ENCODE assay signal across 11 mouse cellular contexts in genomic region chr10:66953976-66954505, GRCm38 (mm10).
DNase-seq lines count a peak whose midpoint lies in the region; ATAC-seq and TF ChIP-seq lines count a peak whose summit lies in the region.
"Had no signal": no experiment of that assay in that cellular context is flagged by ENCODE, and none has a peak within 500 bp of the region (broad histone marks: within the 10 kb centered on the region; RNA-seq: fewer than 3 reads in every experiment).

No protein-coding gene starts in this region.

- H3K36me3 ChIP-seq in liver, postnatal 0 days (replicated peaks; ENCODE audit: insufficient read depth, low read length) = no peaks in the 10 kb centered on the region
- H3K36me3 ChIP-seq in liver, embryonic 12.5 days = no peaks in the 10 kb centered on the region
- H3K36me3 ChIP-seq in forebrain, embryonic 11.5 days (ENCODE audit: control insufficient read depth, insufficient read depth, low read length) = no peaks in the 10 kb centered on the region
- H3K36me3 ChIP-seq: intestine, embryonic 15.5 days; limb, embryonic 15.5 days; midbrain, embryonic 12.5 days had no signal

- 0 out of 2 replicates have a peak, but pooled peaks cover 3% of the 10 kb centered on the region for H3K4me1 ChIP-seq in liver, postnatal 0 days (ENCODE audit: insufficient read depth)
- no peaks in the 10 kb centered on the region for H3K4me1 ChIP-seq in liver, embryonic 12.5 days
- 0 out of 2 replicates have a peak, but pooled peaks cover 4% of the 10 kb centered on the region for H3K4me1 ChIP-seq in forebrain, embryonic 11.5 days (replicated peaks; ENCODE audit: control insufficient read depth, insufficient read depth, low read length)
- H3K4me1 ChIP-seq: midbrain, embryonic 12.5 days had no signal

- TF ChIP-seq CTCF in liver, postnatal 0 days (IDR thresholded peaks at IDR 0.05; ENCODE audit: low read depth) = no peak

- no peak overlapping the region for H3K9ac ChIP-seq in liver, postnatal 0 days (replicated peaks)
- H3K9ac ChIP-seq in liver, embryonic 12.5 days = no peak overlapping the region
- H3K9ac ChIP-seq in forebrain, embryonic 11.5 days (ENCODE audit: low read length) = no peak overlapping the region
- H3K9ac ChIP-seq: intestine, embryonic 15.5 days; limb, embryonic 15.5 days; midbrain, embryonic 12.5 days had no signal

- H3K27ac ChIP-seq in liver, postnatal 0 days (ENCODE audit: low read depth) = 0 out of 2 replicates have a peak overlapping the region, but pooled peaks have one; percentile 0
- no peak overlapping the region for H3K27ac ChIP-seq in liver, embryonic 12.5 days
- H3K27ac ChIP-seq in forebrain, embryonic 11.5 days (ENCODE audit: low read depth, low read length) = no peak overlapping the region
- H3K27ac ChIP-seq: intestine, embryonic 15.5 days; limb, embryonic 15.5 days; midbrain, embryonic 12.5 days had no signal

- 45% methylated on average over 4 of the region's 4 CpGs for WGBS in liver, postnatal 0 days (ENCODE audit: insufficient replicate concordance)
- WGBS in liver, embryonic 12.5 days (ENCODE audit: insufficient replicate concordance) = 53% methylated on average over 4 of the region's 4 CpGs
- 76% methylated on average over 4 of the region's 4 CpGs for WGBS in forebrain, embryonic 11.5 days

- no peaks in the 10 kb centered on the region for H3K27me3 ChIP-seq in liver, postnatal 0 days (ENCODE audit: insufficient read depth, low read length)
- no peaks in the 10 kb centered on the region for H3K27me3 ChIP-seq in liver, embryonic 12.5 days (replicated peaks)
- no peaks in the 10 kb centered on the region for H3K27me3 ChIP-seq in forebrain, embryonic 11.5 days (ENCODE audit: control insufficient read depth, insufficient read depth, low read length)
- H3K27me3 ChIP-seq: intestine, embryonic 15.5 days; limb, embryonic 15.5 days; midbrain, embryonic 12.5 days had no signal

- no peak for TF ChIP-seq EP300 in liver, postnatal 0 days (IDR thresholded peaks at IDR 0.05; ENCODE audit: low read depth)

- no peak overlapping the region for H3K4me2 ChIP-seq in liver, postnatal 0 days (ENCODE audit: low read depth, low read length)
- H3K4me2 ChIP-seq in liver, embryonic 12.5 days = no peak overlapping the region
- no peak overlapping the region for H3K4me2 ChIP-seq in forebrain, embryonic 11.5 days (ENCODE audit: low read depth, low read length, severe bottlenecking)
- H3K4me2 ChIP-seq: intestine, embryonic 15.5 days; limb, embryonic 15.5 days; midbrain, embryonic 12.5 days had no signal

- peak; percentile 40 for ATAC-seq in liver, postnatal 0 days
- ATAC-seq in liver, embryonic 12.5 days = no peak
- peak; percentile 52 for ATAC-seq in megakaryocyte progenitor cell, adult 5-6 weeks (replicated peaks; ENCODE audit: poor library complexity)
- ATAC-seq in forebrain, embryonic 11.5 days (replicated peaks; ENCODE audit: low FRiP score) = no peak
- ATAC-seq: intestine, embryonic 15.5 days had no signal

- DNase-seq in cerebellum, adult 9-11 months = peak; percentile 13
- DNase-seq in cerebellum, adult 8-10 months = no peak
- DNase-seq in liver, postnatal 0 days = no peak
- DNase-seq in adipocyte (ENCODE audit: low spot score) = peak; percentile 63
- DNase-seq in urinary bladder, adult 2 months (ENCODE audit: low spot score) = no peak
- DNase-seq in forebrain, embryonic 11.5 days (ENCODE audit: low spot score) = no peak

- no peaks in the 10 kb centered on the region for H3K9me3 ChIP-seq in liver, postnatal 0 days (ENCODE audit: low read length)
- H3K9me3 ChIP-seq in liver, embryonic 12.5 days (replicated peaks) = no peaks in the 10 kb centered on the region
- H3K9me3 ChIP-seq in forebrain, embryonic 11.5 days (ENCODE audit: control insufficient read depth, low read length) = no peaks in the 10 kb centered on the region
- H3K9me3 ChIP-seq: intestine, embryonic 15.5 days; limb, embryonic 15.5 days; midbrain, embryonic 12.5 days had no signal

- no peak overlapping the region for H3K4me3 ChIP-seq in liver, postnatal 0 days (ENCODE audit: low read depth, low read length)
- H3K4me3 ChIP-seq in liver, embryonic 12.5 days = no peak overlapping the region
- H3K4me3 ChIP-seq in forebrain, embryonic 11.5 days (ENCODE audit: low read depth, low read length) = no peak overlapping the region
- H3K4me3 ChIP-seq: intestine, embryonic 15.5 days; limb, embryonic 15.5 days; midbrain, embryonic 12.5 days had no signal

Comparison
In these comparisons a context has a peak if more than half of its experiments do, and no peak if none do; other contexts are left out.
1. DNase-seq: peak in cerebellum, adult 9-11 months (single experiment) and adipocyte (single experiment); none in cerebellum, adult 8-10 months (single experiment), liver, postnatal 0 days (single experiment), urinary bladder, adult 2 months (single experiment) and forebrain, embryonic 11.5 days (single experiment).
2. ATAC-seq: peak in liver, postnatal 0 days (single experiment) and megakaryocyte progenitor cell, adult 5-6 weeks (single experiment); none in liver, embryonic 12.5 days (single experiment) and forebrain, embryonic 11.5 days (single experiment).